Mouse (Mus musculus) left cerebral cortex, postnatal 10 days (tissue): ENCODE measurements around the gene Acat3. TPM values are rescaled to one million over a fixed set of nuclear protein-coding genes. Genes with fewer than 3 reads are reported as not detected.
A peak's percentile ranks its signal among the peaks of the same experiment; 100 is the strongest.
"Not testable (repeated sequence)": the region's sequence is repeated elsewhere in the genome, so short reads cannot be mapped to it uniquely, and the experiment has no call there.

ENCODE experiments used
- DNase-seq, 2 experiments: peaks; one replicate each; pipeline ENCODE4 v3.0.0; 2021 to 2022; ENCODE audit warnings: low spot score in 2 of 2, mixed read lengths in 1 of 2; ENCODE audit errors: extremely low spot score in 1 of 2
- intact Hi-C: fragments of 180-260 bp; cut with DNase I; formaldehyde crosslinking; loops from one replicate; pipeline ENCODE4 v1.15.1; 2025
- total RNA-seq, 2 experiments: library from RNA; stranded (reverse); gene quantifications; 2 replicates each; pipeline ENCODE4 v1.2.3; 2021

Gene Acat3
- total RNA-seq, 2 experiments from 2014 or later = 2.0 to 3.5 TPM

GRCm38 (mm10) chr17:12925703-12926180 is 14.7 kb downstream of the Acat3 start:
- DNase-seq = no peak
- intact Hi-C loops = no loop called here

DNA sequence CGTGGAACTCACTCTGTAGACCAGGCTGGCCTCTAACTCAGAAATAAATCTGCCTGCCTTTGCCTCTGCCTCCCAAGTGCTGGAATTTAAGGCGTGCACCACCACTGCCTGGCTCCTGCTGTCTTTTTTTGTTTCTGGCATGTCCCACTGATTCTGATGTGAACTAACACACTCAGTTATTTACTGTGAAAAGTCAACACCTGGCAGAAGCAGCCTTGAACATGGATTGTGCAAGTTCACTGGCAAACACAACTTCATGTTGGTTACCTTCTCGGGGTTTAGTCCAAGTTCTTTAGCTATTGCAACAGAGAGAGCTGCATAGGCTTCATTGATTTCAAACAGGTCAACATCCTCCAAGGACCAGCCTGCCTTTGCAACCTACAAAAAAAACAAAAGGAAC is 15.4 kb downstream of the Acat3 start:
- no peak for DNase-seq
- intact Hi-C loops = no loop called here

GRCm38 (mm10) chr17:12921073-12921472 is 19.3 kb downstream of the Acat3 start:
- intact Hi-C loops = no loop called here

DNA sequence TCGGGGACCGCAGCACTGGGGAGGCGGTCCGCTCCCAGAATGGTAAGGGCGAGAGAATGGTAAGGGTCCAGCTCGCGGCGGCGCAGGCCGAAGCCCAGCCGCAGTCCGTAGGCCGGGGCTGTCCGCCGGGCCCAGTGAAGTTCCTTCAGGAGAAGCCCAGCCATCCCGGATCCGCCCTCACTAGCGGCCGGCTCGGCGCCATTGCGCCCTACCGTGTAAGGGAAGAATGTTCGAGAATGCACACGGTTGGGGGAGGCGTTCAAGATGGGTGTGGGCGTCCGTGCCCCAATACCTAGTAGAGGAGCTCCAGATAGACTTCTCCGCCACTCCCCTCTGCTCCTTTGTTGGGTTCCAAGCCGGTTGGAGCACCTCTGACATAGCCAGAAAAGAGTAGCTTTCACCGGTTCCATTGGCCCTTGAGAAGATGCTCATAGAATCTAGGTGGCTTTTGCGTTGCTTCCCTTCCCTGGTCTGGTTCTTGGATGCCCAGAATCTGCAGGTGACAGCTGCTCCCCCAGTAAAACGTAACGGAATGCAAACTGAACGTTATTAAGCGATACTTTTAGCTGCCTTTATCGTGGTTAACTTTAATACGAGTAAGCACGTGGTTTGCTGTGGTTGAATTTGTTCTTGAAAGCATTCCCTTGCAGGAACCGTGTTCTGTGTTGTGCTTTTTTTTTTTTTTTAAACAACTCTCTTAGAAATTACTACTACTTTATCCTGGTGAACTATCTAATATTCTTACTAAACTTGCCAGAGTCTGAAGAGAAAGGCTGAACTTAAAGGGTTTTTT is 23.6 kb downstream of the Acat3 start:
- intact Hi-C loops = loop anchor here (5.0 kb wide), 1 partner anchor 46 kb away; the partner anchor contains the start of gene Acat2
- DNase-seq = peak; percentile 27 to 69

More at GRCm38 (mm10) chr17:12921073-12921472, 19.3 kb downstream of the Acat3 start:
- DNase-seq = no peak

- intact Hi-C loops = loop anchor here (5.0 kb wide), 1 partner anchor 46 kb away; the partner anchor contains the start of gene Acat2
- peak; percentile 100 for DNase-seq
Measured at GRCm38 (mm10) chr17:12915881-12916583, 24.4 kb downstream of the Acat3 start, which contains the start of gene Mrpl18. TSS of gene Mrpl18 (minus strand) at chr17:12916345.

- intact Hi-C loops = loop anchor here (5.0 kb wide), 1 partner anchor 47 kb away; the partner anchor contains the start of gene Acat2
- peak in 1 of 2 experiments; percentile 41 for DNase-seq
Measured at GRCm38 (mm10) chr17:12915488-12915880, 24.9 kb downstream of the Acat3 start, which contains the start of gene Tcp1. TSS of gene Tcp1 (plus strand) at chr17:12915701.

- DNase-seq = no peak
- intact Hi-C loops = no loop called here
Measured at GRCm38 (mm10) chr17:12910391-12910790, 30.0 kb downstream of the Acat3 start.

DNA sequence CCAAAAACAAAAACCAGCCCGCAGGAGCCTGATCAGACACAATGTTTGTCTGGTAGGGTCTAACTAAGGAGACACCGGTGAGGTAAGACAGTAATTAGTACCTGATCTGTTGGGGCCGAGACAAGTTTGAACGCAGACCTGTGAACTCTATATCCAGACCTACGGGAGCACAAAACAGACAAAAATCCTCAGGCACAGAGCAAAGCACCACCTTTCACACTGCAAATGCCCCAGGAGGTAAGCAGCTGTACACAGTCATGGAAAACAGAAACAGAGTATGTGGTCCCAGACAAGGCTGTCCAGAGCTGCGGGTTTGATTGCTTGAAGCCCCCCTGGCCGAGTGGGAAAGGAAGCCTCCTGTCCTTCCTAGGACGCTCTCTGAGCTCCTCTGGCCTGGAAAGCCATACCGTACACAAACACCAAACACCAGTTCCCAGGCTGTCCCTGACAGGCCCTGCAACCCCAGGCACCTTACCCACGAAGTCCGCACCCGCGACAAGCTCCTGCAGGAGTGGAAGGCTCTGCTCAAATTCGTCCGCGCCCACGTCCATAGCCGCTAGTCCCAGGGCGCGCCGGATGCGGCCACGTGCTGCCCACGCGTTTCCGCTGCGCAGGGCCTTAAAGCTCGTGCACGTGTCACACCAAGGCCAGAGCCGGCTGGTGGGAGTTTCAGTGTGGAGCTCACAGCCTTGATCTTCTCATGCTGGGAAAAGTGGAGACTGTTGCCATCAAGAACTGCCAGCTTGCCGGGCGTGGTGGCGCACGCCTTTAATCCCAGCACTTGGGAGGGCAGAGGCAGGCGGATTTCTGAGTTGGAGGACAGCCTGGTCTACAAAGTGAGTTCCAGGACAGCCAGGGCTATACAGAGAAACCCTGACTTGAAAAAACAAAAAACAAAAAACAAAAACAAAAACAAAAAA is 30.8 kb downstream of the Acat3 start, which contains the start of gene Pnldc1:
Gene Pnldc1 (minus strand): TSS at position 870 of the 920 bp plus-strand sequence.
- intact Hi-C loops = no loop called here

DNA sequence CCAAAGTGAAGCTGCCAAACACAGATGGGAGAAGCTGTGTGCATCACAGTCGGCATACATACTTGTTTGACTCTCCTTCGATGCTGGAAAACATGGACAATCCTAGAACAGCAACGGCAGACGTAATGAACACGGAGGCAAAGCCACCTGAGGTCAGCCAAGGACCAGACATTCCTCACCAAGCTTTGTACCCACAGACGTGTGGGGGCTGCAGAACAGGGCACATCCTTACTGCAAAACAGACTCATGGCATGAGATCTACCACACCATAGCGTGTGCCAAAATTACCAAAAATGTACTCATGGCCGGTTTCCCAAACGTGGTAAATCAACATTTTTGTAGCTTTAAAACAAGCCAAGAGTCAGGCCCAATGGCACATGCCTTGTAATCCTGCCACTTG is 34.0 kb downstream of the Acat3 start:
- DNase-seq = no peak
- intact Hi-C loops = no loop called here

More for the DNA sequence above, 30.8 kb downstream of the Acat3 start, which contains the start of gene Pnldc1:
- no peak for DNase-seq

DNA sequence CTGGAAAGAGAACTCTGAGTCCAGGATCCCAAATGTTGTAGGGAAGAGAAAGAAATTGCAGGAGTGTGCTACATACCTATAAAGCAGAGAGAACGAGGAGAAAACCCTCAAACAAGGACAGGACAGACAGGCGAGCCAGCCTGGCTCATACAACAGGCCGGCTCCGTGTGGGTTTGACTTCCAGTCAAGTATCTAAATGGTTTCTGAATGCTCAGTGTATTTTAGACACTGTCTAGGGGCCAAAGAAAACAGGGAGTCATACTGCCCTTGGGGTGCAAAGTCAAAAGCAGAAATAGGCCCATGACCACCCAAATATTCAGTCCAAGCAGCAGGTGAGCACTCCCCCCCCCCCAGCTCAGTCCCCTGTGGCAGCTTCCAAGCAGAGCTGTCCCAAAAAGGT is 34.6 kb downstream of the Acat3 start:
- intact Hi-C loops = no loop called here
- no peak for DNase-seq

DNA sequence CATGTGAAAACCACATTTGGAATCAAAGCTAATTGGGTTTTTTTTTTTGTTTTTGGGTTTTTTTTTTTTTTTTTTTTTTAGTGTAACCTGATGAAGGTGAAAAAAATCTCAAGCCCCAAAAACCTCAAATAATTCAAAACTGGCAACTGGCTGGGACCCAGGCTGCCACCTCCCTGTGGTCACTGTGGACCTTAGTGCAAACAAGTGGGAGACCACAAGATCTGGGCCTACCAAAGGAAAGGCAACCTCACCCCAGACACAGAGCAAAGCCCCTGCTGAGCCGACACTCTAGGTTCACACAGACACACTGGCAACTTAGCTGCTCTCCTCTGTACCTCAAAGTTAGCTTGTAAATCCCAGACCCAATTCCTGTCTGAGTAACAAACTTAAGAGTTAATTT is 36.1 kb downstream of the Acat3 start:
- intact Hi-C loops = no loop called here
- DNase-seq = no peak

GRCm38 (mm10) chr17:12903372-12904333 is 36.7 kb downstream of the Acat3 start:
- no peak for DNase-seq
- intact Hi-C loops = no loop called here

- intact Hi-C loops = no loop called here
- DNase-seq = no peak
Measured at GRCm38 (mm10) chr17:12902291-12902690, 38.1 kb downstream of the Acat3 start.

DNA sequence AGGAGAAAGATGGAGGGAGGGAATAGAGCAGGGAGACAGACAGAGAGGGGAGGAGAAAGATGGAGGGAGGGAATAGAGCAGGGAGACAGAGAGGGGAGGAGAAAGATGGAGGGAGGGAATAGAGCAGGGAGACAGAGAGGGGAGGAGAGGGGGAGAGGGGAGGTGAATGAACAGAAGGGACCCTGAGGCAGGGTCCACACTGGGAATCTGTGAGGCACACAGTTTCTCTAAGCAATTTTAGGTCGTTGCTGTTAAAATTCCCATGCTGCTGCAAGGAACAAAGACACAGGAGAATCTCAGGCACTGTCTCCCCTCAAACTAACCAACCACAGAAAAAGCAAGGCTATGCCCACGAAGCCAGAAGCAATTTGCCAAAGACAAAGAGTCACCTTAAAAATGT is 41.8 kb downstream of the Acat3 start:
- intact Hi-C loops = not testable (repeated sequence)

GRCm38 (mm10) chr17:12897674-12898073 is 42.7 kb downstream of the Acat3 start:
- intact Hi-C loops = no loop called here

More for the DNA sequence above, 41.8 kb downstream of the Acat3 start:
- DNase-seq = not testable (repeated sequence)

DNA sequence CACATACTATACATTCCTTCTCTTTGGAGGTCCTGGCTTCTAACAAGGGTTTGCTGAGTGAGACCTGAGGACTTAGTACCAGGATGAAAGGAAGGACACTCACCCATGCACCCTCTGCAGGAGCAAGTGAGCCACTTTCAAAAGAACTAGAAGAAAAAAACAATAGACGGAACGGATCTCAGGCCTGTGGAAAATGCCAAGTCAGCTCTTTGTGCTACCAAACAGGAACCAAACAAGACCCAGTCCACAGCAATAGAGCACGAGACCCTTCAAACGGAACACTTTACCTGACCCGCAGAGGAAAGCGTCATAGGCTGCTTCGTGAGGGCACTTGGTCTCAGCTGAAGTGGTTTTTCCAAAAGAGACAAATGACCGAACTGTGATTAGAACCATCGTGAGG is 48.4 kb downstream of the Acat3 start:
- DNase-seq = no peak
- intact Hi-C loops = no loop called here

More at GRCm38 (mm10) chr17:12897674-12898073, 42.7 kb downstream of the Acat3 start:
- no peak for DNase-seq

- no peak for DNase-seq
- intact Hi-C loops = no loop called here
Measured at GRCm38 (mm10) chr17:12891054-12891453, 49.3 kb downstream of the Acat3 start.
